Mouse (Mus musculus): ENCODE measurements around the gene Prkcg.

Gene Prkcg

GRCm38 (mm10) chr7:3283081-3283875, 5.7 kb upstream of the Prkcg start:
- no peak for TF ChIP-seq GATA4 (IDR thresholded peaks at IDR 0.05; ENCODE audit: insufficient replicate concordance, low read length)

GRCm38 (mm10) chr7:3284604-3285003, 4.4 kb upstream of the Prkcg start:
- TF ChIP-seq GATA4 (IDR thresholded peaks at IDR 0.05; ENCODE audit: insufficient replicate concordance, low read length), result no peak

GRCm38 (mm10) chr7:3286036-3286435, 2.9 kb upstream of the Prkcg start:
- TF ChIP-seq GATA4 (IDR thresholded peaks at IDR 0.05; ENCODE audit: insufficient replicate concordance, low read length), result no peak

GRCm38 (mm10) chr7:3287186-3287585, 1.8 kb upstream of the Prkcg start:
- TF ChIP-seq GATA4 (IDR thresholded peaks at IDR 0.05; ENCODE audit: insufficient replicate concordance, low read length), result no peak

- TF ChIP-seq GATA4 (IDR thresholded peaks at IDR 0.05; ENCODE audit: insufficient replicate concordance, low read length), result peak; percentile 28; the same call in 1 of the 2 replicates
Observed at GRCm38 (mm10) chr7:3290257-3291033, 1.5 kb downstream of the Prkcg start.

DNA sequence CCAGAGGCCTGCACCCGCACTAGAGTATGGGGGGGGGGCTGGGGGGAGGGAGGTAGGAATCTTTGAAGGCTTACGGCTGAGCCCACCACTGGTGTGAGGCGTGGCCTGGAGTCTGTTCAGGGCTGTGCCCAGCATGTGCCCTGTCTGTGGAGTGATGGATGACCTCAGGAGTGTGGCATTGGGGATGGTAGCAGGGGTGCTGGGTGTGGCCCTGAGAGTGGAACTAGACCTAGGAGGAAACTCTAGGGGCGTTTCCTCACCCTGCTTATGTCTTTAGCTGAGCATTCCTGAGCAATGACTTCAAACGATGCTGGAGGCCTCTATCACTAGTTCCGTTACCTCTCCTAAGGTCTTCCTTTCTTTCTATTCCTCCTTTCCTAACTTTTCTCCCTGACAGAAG, 2.2 kb downstream of the Prkcg start:
- TF ChIP-seq GATA4 (IDR thresholded peaks at IDR 0.05; ENCODE audit: insufficient replicate concordance, low read length), result no peak

DNA sequence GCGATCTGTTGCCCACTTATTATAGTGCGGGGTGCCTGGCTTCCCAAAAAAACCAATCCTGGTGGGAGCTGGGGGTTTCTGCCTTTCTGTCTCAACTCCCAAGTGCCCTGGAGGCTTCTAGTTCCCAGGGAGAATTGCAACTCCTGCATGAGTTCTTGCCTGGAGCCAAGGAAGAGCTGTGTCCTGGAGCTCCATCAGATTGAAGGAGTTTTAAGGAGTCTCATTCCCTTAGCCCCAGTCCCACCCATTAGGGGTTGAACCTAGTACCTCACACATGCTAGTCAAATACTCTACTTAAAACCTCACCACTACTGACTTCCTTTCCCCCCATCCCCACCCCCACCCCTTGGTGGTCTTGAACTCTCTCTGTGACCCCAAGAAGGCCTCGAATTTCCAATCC, 2.8 kb downstream of the Prkcg start:
- TF ChIP-seq GATA4 (IDR thresholded peaks at IDR 0.05; ENCODE audit: insufficient replicate concordance, low read length), result no peak

GRCm38 (mm10) chr7:3292791-3293190, 3.8 kb downstream of the Prkcg start:
- peak; percentile 87; the same call in 1 of the 2 replicates for TF ChIP-seq GATA4 (IDR thresholded peaks at IDR 0.05; ENCODE audit: insufficient replicate concordance, low read length)

DNA sequence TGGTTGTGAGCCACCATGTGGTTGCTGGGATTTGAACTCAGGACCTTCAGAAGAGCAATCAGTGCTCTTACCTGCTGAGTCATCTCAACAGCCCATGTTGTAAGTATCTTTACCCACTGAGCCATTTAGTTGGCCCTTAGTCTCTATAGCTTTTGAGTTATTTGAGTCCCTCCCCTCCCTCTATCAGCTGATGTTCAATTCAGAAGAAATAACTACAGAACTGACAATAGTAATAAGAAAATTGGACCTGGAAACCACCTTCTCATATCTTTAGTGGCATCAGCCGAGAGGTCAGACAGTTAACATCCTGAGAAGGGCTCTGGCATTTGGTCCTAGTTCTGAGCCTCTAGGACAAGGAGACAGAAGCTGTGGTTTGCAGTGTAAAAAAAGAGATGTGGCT, 5.8 kb downstream of the Prkcg start:
- TF ChIP-seq GATA4 (IDR thresholded peaks at IDR 0.05; ENCODE audit: insufficient replicate concordance, low read length), result no peak

GRCm38 (mm10) chr7:3295321-3296110, 6.5 kb downstream of the Prkcg start:
- TF ChIP-seq GATA4 (IDR thresholded peaks at IDR 0.05; ENCODE audit: insufficient replicate concordance, low read length), result no peak

DNA sequence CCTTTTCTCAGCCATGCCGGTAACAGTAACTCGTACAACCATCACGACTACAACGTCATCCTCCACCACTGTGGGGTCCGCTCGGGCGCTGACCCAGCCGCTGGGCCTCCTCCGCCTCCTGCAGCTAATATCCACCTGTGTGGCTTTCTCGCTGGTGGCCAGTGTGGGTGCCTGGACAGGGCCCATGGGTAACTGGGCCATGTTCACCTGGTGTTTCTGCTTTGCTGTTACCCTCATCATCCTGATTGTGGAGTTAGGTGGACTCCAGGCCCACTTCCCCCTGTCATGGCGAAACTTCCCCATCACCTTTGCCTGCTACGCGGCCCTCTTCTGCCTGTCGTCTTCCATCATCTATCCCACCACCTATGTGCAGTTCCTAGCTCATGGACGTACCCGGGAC, 7.7 kb downstream of the Prkcg start:
- TF ChIP-seq GATA4 (IDR thresholded peaks at IDR 0.05; ENCODE audit: insufficient replicate concordance, low read length), result no peak

GRCm38 (mm10) chr7:3299941-3300617, 11.1 kb downstream of the Prkcg start:
- TF ChIP-seq GATA4 (IDR thresholded peaks at IDR 0.05; ENCODE audit: insufficient replicate concordance, low read length), result no peak

GRCm38 (mm10) chr7:3300891-3301627, 12.1 kb downstream of the Prkcg start:
- TF ChIP-seq GATA4 (IDR thresholded peaks at IDR 0.05; ENCODE audit: insufficient replicate concordance, low read length), result no peak
